Mouse (Mus musculus): ENCODE results near the gene Gm5286. TPM values are rescaled to one million over a fixed set of nuclear protein-coding genes. Genes with fewer than 3 reads are reported as not detected.
"Not testable (repeated sequence)": the region's sequence is repeated elsewhere in the genome, so short reads cannot be mapped to it uniquely, and the experiment has no call there.

The Gm5286 gene
- total RNA-seq (2021), result not detected
- not detected in 2 replicates for polyA plus RNA-seq (2012; rRNA removed)
- long read RNA-seq, result 0 reads

- not testable (repeated sequence) for DNase-seq
Observed at GRCm38 (mm10) chr3:94196414-94196813, at the start of gene Gm5286. Gene Gm5286, plus strand, starts transcription at chr3:94196714.

- DNase-seq, result not testable (repeated sequence)
Observed at GRCm38 (mm10) chr3:94167351-94167750, 29.2 kb upstream of the Gm5286 start.

- DNase-seq, result not testable (repeated sequence)
Observed at GRCm38 (mm10) chr3:94178093-94178492, 18.4 kb upstream of the Gm5286 start, which contains the start of gene Gm10696. Gene Gm10696, minus strand, starts transcription at chr3:94178193.

Other genes with a start within 250 kb of the Gm5286 start
- not detected for gene Tdpoz5, start 235.4 kb upstream of the Gm5286 start, total RNA-seq (2021)
- not detected in 2 replicates for gene Tdpoz5, start 235.4 kb upstream of the Gm5286 start, polyA plus RNA-seq (2012; rRNA removed)
- not detected for gene Gm9125, start 141.8 kb upstream of the Gm5286 start, total RNA-seq (2021)
- not detected in 2 replicates for gene Gm9125, start 141.8 kb upstream of the Gm5286 start, polyA plus RNA-seq (2012; rRNA removed)
- gene Gm10697, start 124.1 kb upstream of the Gm5286 start, total RNA-seq (2021), result not detected
- not detected in 2 replicates for gene Gm10697, start 124.1 kb upstream of the Gm5286 start, polyA plus RNA-seq (2012; rRNA removed)
- gene Gm10696, start 18.5 kb upstream of the Gm5286 start, total RNA-seq (2021), result not detected
- gene Gm10696, start 18.5 kb upstream of the Gm5286 start, polyA plus RNA-seq (2012; rRNA removed), result not detected in 2 replicates
- gene Gm4778, start 67.3 kb downstream of the Gm5286 start, total RNA-seq (2021), result not detected
- gene Gm4778, start 67.3 kb downstream of the Gm5286 start, polyA plus RNA-seq (2012; rRNA removed), result not detected in 2 replicates
- gene Them4, start 113.4 kb downstream of the Gm5286 start, total RNA-seq (2021), result 1 to 10 TPM; 8.2 to 8.5 TPM
- gene Them4, start 113.4 kb downstream of the Gm5286 start, polyA plus RNA-seq (2012; rRNA removed), result 0.34 and 0.74 TPM in 2 replicates
- not detected for gene Them5, start 145.4 kb downstream of the Gm5286 start, total RNA-seq (2021)
- gene Them5, start 145.4 kb downstream of the Gm5286 start, polyA plus RNA-seq (2012; rRNA removed), result not detected in 2 replicates
- gene C2cd4d, start 165.7 kb downstream of the Gm5286 start, total RNA-seq (2021), result under 1 TPM in 1 of 2 experiments, not detected in 1; 0.52 TPM
- gene C2cd4d, start 165.7 kb downstream of the Gm5286 start, polyA plus RNA-seq (2012; rRNA removed), result 4.0 and 5.4 TPM in 2 replicates
- gene Rorc, start 176.1 kb downstream of the Gm5286 start, total RNA-seq (2021), result 10 to 100 TPM; 19.8 to 20.5 TPM
- gene Rorc, start 176.1 kb downstream of the Gm5286 start, polyA plus RNA-seq (2012; rRNA removed), result 17.4 and 17.6 TPM in 2 replicates
- gene Lingo4, start 201.8 kb downstream of the Gm5286 start, total RNA-seq (2021), result under 1 TPM; 0.26 to 0.62 TPM
- 0.22 and 0.37 TPM in 2 replicates for gene Lingo4, start 201.8 kb downstream of the Gm5286 start, polyA plus RNA-seq (2012; rRNA removed)
- 10 to 100 TPM in 1 of 2 experiments, 1 to 10 TPM in 1; 6.4 to 14.7 TPM for gene Tdrkh, start 216.6 kb downstream of the Gm5286 start, total RNA-seq (2021)
- gene Tdrkh, start 216.6 kb downstream of the Gm5286 start, polyA plus RNA-seq (2012; rRNA removed), result 0.23 and 0.24 TPM in 2 replicates
- 10 to 100 TPM; 46.4 to 84.5 TPM for gene Mrpl9, start 246.6 kb downstream of the Gm5286 start, total RNA-seq (2021)
- gene Mrpl9, start 246.6 kb downstream of the Gm5286 start, polyA plus RNA-seq (2012; rRNA removed), result 16.4 and 18.0 TPM in 2 replicates
- gene Oaz3, start 247.2 kb downstream of the Gm5286 start, total RNA-seq (2021), result under 1 TPM in 1 of 2 experiments, not detected in 1; 0.24 TPM
- gene Oaz3, start 247.2 kb downstream of the Gm5286 start, polyA plus RNA-seq (2012; rRNA removed), result 0.15 TPM in 1 of 2 replicates, not detected in the other

Measured in adrenal gland, adult 2 months (tissue).